Mouse (Mus musculus): ENCODE results near the gene Kcnh8.

The Kcnh8 gene

GRCm38 (mm10) chr17:52602093-52602780 is at the start of gene Kcnh8:
Gene Kcnh8, plus strand, starts transcription at chr17:52602709.
- no peak for DNase-seq (ENCODE audit: low read depth)

- peak; percentile 29 for DNase-seq (ENCODE audit: low read depth)
Measured at GRCm38 (mm10) chr17:52559961-52560720, 42.4 kb upstream of the Kcnh8 start.

- DNase-seq (ENCODE audit: low read depth) = no peak
Measured at GRCm38 (mm10) chr17:52565467-52566155, 36.9 kb upstream of the Kcnh8 start.

GRCm38 (mm10) chr17:52569584-52570270 is 32.8 kb upstream of the Kcnh8 start:
- no peak for DNase-seq (ENCODE audit: low read depth)

GRCm38 (mm10) chr17:52572229-52572628 is 30.3 kb upstream of the Kcnh8 start:
- DNase-seq (ENCODE audit: low read depth) = no peak

- no peak for DNase-seq (ENCODE audit: low read depth)
Measured at GRCm38 (mm10) chr17:52591503-52592194, 10.9 kb upstream of the Kcnh8 start.

- DNase-seq (ENCODE audit: low read depth) = no peak
Measured at GRCm38 (mm10) chr17:52599141-52599540, 3.4 kb upstream of the Kcnh8 start.

- DNase-seq (ENCODE audit: low read depth) = peak; percentile 28
Measured at GRCm38 (mm10) chr17:52600882-52601371, 1.6 kb upstream of the Kcnh8 start.

GRCm38 (mm10) chr17:52602781-52603170 is 267 bp downstream of the Kcnh8 start:
- no peak for DNase-seq (ENCODE audit: low read depth)

GRCm38 (mm10) chr17:52603411-52603810 is 902 bp downstream of the Kcnh8 start:
- no peak for DNase-seq (ENCODE audit: low read depth)

GRCm38 (mm10) chr17:52611382-52611781 is 8.9 kb downstream of the Kcnh8 start:
- no peak for DNase-seq (ENCODE audit: low read depth)

- DNase-seq (ENCODE audit: low read depth) = no peak
Measured at GRCm38 (mm10) chr17:52649186-52649585, 46.7 kb downstream of the Kcnh8 start.

GRCm38 (mm10) chr17:52691988-52692387 is 89.5 kb downstream of the Kcnh8 start:
- DNase-seq (ENCODE audit: low read depth) = no peak

GRCm38 (mm10) chr17:52701944-52702343 is 99.4 kb downstream of the Kcnh8 start:
- no peak for DNase-seq (ENCODE audit: low read depth)

- no peak for DNase-seq (ENCODE audit: low read depth)
Measured at GRCm38 (mm10) chr17:52712319-52712718, 109.8 kb downstream of the Kcnh8 start.

- DNase-seq (ENCODE audit: low read depth) = no peak
Measured at GRCm38 (mm10) chr17:52722214-52722613, 119.7 kb downstream of the Kcnh8 start.

GRCm38 (mm10) chr17:52728806-52729205 is 126.3 kb downstream of the Kcnh8 start:
- no peak for DNase-seq (ENCODE audit: low read depth)

GRCm38 (mm10) chr17:52738436-52738835 is 135.9 kb downstream of the Kcnh8 start:
- no peak for DNase-seq (ENCODE audit: low read depth)

- no peak for DNase-seq (ENCODE audit: low read depth)
Measured at GRCm38 (mm10) chr17:52788151-52788550, 185.6 kb downstream of the Kcnh8 start.

- no peak for DNase-seq (ENCODE audit: low read depth)
Measured at GRCm38 (mm10) chr17:52804463-52804862, 202.0 kb downstream of the Kcnh8 start.

- DNase-seq (ENCODE audit: low read depth) = no peak
Measured at GRCm38 (mm10) chr17:52810773-52811172, 208.3 kb downstream of the Kcnh8 start.

Data from c-Kit-positive CD71-negative TER-119-negative erythroid progenitor cells, embryonic 14.5 days (primary cell).